9 mouse cellular contexts compared by ENCODE assay signal in the genomic region with DNA sequence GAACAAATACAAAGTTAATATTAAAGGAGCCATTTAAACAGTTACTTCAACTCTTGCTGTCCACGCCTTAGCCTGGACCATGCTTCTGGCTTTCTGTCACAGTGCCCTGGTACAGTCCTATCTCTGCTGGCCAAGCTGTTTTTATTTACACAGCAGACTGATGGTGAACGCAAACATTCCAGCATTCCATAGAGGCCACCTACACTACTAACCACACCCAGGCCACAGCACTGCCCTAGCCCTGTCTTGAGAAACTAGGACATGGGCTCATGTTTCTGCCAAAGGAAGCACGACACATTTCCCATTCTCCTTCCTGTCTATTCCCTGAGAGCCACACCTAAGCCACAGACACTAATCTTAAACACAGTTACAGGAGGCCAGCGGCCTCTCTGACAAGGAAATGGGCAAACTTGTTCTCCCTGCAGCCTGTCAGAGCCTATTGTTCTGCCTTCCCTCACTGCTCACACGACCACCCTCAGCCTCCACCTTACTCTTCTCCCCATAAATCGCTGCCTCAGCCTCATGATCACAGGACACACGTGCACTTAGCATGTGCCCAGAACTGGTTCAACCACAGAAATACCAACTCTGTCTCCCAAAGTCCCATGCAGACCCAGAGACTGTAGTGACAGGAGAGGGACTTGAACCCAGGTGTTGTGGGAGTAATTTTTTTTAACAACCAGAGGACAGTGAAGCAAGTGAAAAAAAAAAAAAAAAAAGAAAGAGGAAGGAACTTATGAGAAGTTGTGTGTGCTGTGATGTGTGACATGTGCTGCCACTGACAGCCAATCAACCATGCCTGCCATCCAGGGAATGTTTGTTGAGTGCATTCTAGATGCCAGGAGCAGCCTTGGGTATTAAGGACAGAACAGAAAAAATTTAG. TPM values are rescaled to one million over a fixed set of nuclear protein-coding genes. Genes with fewer than 3 reads are reported as not detected.
DNase-seq lines count a peak whose midpoint lies in the region.
"Had no signal": no experiment of that assay in that cellular context is flagged by ENCODE, and none has a peak within 500 bp of the region (broad histone marks: within the 10 kb centered on the region; RNA-seq: fewer than 3 reads in every experiment).

No protein-coding gene starts in this region.

- intact Hi-C loops in heart, postnatal 10 days (cut with DNase I) = loop anchor here (1.0 kb wide), 2 partner anchors 11 to 85 kb away; no protein-coding TSS in a partner anchor

- peak; percentile 99 for DNase-seq in heart, adult 11 months
- no peak for DNase-seq in heart, postnatal 10 days
- peak; percentile 78 to 90 for DNase-seq in heart, adult 9 months (ENCODE audit: low spot score in 2 of 2)
- peak; percentile 53 for DNase-seq in kidney, postnatal 10 days
- DNase-seq in lung, postnatal 4 days = peak; percentile 63 to 82
- DNase-seq in right cerebral cortex, adult 2 months (ENCODE audit: low spot score in 2 of 2) = no peak
- DNase-seq in left cerebral cortex, adult 11 months (ENCODE audit: low spot score) = no peak
- no peak for DNase-seq in T-cell, adult 2 months (ENCODE audit: low spot score)
- DNase-seq: right cerebral cortex, postnatal 4 days had no signal

RNA-seq across cellular contexts. Expression of a gene that starts 3.0 kb away (rescaled TPM):
- total RNA-seq in heart, postnatal 10 days (2021) = 10 to 100 TPM; 16.0 to 19.3 TPM

RNA-seq across cellular contexts. Expression of a gene that starts 11.9 kb away (rescaled TPM):
- 1 to 10 TPM; 5.3 TPM for total RNA-seq in heart, postnatal 10 days (2021)

RNA-seq across cellular contexts. Expression of a gene that starts 44.7 kb away (rescaled TPM):
- 10 to 100 TPM; 18.3 to 20.7 TPM for total RNA-seq in heart, postnatal 10 days (2021)

RNA-seq across cellular contexts. Expression of a gene that starts 54.0 kb away (rescaled TPM):
- total RNA-seq in heart, postnatal 10 days (2021) = not detected

Comparison
In these comparisons a context has a peak if more than half of its experiments do, and no peak if none do; other contexts are left out.
1. DNase-seq: peak in heart, adult 11 months (single experiment), heart, adult 9 months (2 of 2), kidney, postnatal 10 days (single experiment) and lung, postnatal 4 days (2 of 2); none in heart, postnatal 10 days (0 of 2), right cerebral cortex, adult 2 months (0 of 2), left cerebral cortex, adult 11 months (single experiment) and T-cell, adult 2 months (single experiment).